Mouse (Mus musculus): ENCODE measurements at regions not wholly inside any gene's neighbourhood (a gene's known extent, or its start where the extent isn't known, plus 50 kb on each side); places are given as distances from the start of the nearest gene placed in this dataset.
A peak's percentile ranks its signal among the peaks of the same experiment; 100 is the strongest.

DNA sequence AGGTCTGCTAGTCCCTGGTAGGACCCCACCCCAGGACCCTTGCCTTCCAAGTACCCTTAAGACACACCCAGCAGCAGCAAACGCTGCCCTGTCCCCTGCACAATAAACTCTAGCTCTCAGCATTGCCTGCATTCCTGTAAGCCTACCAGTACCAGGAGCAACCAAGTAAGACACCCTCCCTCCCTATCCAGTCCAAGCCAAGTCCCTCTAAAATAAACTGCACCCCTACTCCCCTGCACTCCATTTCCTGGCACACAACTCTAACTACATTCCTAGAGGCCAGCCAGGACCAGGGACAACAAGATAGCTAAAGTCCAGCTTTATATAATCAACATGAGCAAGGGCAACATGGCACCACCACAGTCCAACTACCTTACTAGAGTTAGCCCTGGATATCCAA, 103.5 kb downstream of the Ids start:
- no peak for DNase-seq

- DNase-seq: no peak
Measured at GRCm38 (mm10) chrX:70216011-70216410, 148.9 kb downstream of the Ids start.

DNA sequence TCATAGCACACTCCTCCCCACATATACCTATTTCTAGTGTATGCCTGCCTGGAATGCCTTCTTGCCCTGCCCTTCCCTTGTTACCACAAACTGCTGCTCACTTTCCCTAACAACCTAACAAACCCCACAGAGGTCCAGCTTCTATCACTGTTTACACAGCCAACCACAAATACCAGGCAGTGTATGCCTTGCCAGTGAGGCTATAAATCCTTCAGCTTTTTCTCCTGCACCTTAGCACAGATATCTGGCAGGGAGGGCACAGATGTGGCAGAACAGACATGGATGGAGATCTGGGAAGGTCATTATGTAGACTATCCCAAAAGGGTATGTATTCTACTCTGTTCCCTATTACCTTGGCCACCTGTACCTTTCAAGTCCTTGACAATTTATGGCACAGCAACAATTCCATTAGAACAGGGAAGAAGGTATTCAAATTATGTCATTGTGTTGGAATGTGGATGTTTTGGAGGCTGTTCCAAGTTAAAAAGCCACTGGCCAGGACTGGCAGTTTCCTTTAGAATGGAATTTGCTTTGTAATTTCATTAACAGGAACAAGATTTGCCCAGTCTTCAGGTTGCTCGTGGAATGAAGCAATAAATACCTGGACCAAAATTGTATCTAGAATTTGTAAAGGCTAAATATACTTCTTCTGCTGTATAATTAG, 180.3 kb downstream of the Ids start:
- DNase-seq: no peak

- no peak for DNase-seq
Measured at GRCm38 (mm10) chrX:70169737-70170136, 195.1 kb downstream of the Ids start.

- peak; percentile 23 for DNase-seq
Measured at GRCm38 (mm10) chrX:70161011-70161410, 203.9 kb downstream of the Ids start.

Data from kidney, postnatal 10 days (tissue).